Mouse (Mus musculus): ENCODE results near the gene Il17rd. TPM values are rescaled to one million over a fixed set of nuclear protein-coding genes. Genes with fewer than 3 reads are reported as not detected.

Il17rd gene
- total and polyA plus RNA-seq, 3 experiments: 0.04 TPM; not detected in 2

DNA sequence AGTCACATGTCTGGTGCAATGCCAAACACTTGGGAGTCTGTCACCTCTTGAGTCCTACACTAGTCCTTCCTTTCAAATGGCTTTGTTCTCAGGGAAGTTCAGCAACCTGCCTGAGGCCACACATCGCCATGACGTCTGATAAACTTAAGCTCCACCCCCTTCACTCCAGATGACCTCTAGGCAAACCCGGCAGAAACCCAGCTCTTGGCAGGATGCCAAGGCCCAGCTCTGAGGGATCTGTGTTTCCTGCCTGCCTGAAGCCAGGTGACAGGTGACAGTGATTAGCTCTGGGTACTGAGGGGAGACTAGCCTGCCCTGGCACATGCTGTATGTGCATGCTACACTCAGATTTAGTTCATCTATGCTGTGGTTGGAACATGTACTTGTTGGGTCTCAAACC lies 33.2 kb downstream of the Il17rd start:
- Histone ChIP-seq H3K79me2 (ENCODE audit: control insufficient read depth, insufficient read depth, low read length, poor library complexity) (no peaks in the 10 kb centered on the region), H3K4me1 (ENCODE audit: control insufficient read depth in 1 of 2, insufficient read depth in 2 of 2, low read length in 2 of 2) (no peaks in the 10 kb centered on the region), H3K27me3 (ENCODE audit: control insufficient read depth in 1 of 2, insufficient read depth in 2 of 2, low read length in 2 of 2) (peaks cover 0 to 6% of the 10 kb centered on the region in 2 experiments; a peak in 2 of 4 replicates), H3K9me3 (replicated peaks; ENCODE audit: insufficient read depth, low read length) (no peaks in the 10 kb centered on the region), H3K4me3 (ENCODE audit: control insufficient read depth in 1 of 2, insufficient read depth in 1 of 2, low read depth in 2 of 2, low read length in 2 of 2) (no peak overlapping the region), H3K9ac (ENCODE audit: control insufficient read depth, low read depth, low read length, poor library complexity, severe bottlenecking) (no peak overlapping the region), H3K27ac (ENCODE audit: control insufficient read depth, low read depth, low read length) (no peak overlapping the region), H3K36me3 (ENCODE audit: control insufficient read depth in 1 of 2, insufficient read depth in 2 of 2, low read length in 2 of 2) (no peaks in the 10 kb centered on the region)
- TF ChIP-seq SIN3A (IDR thresholded peaks at IDR 0.05; ENCODE audit: low read length): no peak
- no peak for TF ChIP-seq ETS1 (IDR thresholded peaks at IDR 0.05; ENCODE audit: low read depth, low read length)
- no peak for TF ChIP-seq GATA1 (IDR thresholded peaks at IDR 0.05; ENCODE audit: low read depth, low read length)
- no peak for TF ChIP-seq NELFE (IDR thresholded peaks at IDR 0.05; ENCODE audit: low read depth, low read length)
- no peak for TF ChIP-seq MXI1 (IDR thresholded peaks at IDR 0.05; ENCODE audit: low read depth, low read length)
- no peak for TF ChIP-seq SMC3 (IDR thresholded peaks at IDR 0.05; ENCODE audit: low read depth, low read length)
- no peak for DNase-seq (ENCODE audit: low read depth, low spot score)

DNA sequence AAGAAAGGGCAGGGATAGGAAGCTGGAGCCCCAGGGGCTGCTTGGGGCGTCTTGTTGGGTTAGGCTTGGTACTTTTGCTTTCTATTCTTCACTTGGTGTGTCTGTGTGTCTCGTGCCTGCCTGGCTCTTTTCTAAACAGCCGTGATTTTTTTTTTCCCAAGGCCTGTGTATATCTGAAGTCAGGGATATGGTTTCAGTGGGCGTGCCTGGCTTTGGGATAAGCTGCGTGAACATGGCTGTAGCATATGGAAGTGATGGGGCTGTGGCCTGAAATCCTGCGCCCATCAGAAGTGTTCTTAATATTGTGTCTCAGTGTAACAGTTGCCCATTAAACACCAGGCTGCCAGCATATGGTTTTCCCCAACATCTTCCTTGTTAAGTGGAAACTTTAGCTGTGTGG lies 36.3 kb downstream of the Il17rd start:
- no peak overlapping the region for H3K9ac ChIP-seq (ENCODE audit: control insufficient read depth, low read depth, low read length, poor library complexity, severe bottlenecking)
- no peaks in the 10 kb centered on the region for H3K9me3 ChIP-seq (replicated peaks; ENCODE audit: insufficient read depth, low read length)
- peaks cover 2 to 4% of the 10 kb centered on the region in 2 experiments; a peak in 3 of 4 replicates for H3K27me3 ChIP-seq (ENCODE audit: control insufficient read depth in 1 of 2, insufficient read depth in 2 of 2, low read length in 2 of 2)
- H3K4me1 ChIP-seq (ENCODE audit: control insufficient read depth in 1 of 2, insufficient read depth in 2 of 2, low read length in 2 of 2): no peaks in the 10 kb centered on the region
- no peak for DNase-seq (ENCODE audit: low read depth, low spot score)
- no peak overlapping the region for H3K27ac ChIP-seq (ENCODE audit: control insufficient read depth, low read depth, low read length)
- TF ChIP-seq MXI1 (IDR thresholded peaks at IDR 0.05; ENCODE audit: low read depth, low read length) (no peak), HCFC1 (IDR thresholded peaks at IDR 0.05; ENCODE audit: low read depth, low read length) (no peak), MAZ (IDR thresholded peaks at IDR 0.05; ENCODE audit: low read depth, low read length) (no peak), GATA1 (IDR thresholded peaks at IDR 0.05; ENCODE audit: low read depth, low read length) (no peak), NELFE (IDR thresholded peaks at IDR 0.05; ENCODE audit: low read depth, low read length) (no peak), RAD21 (IDR thresholded peaks at IDR 0.05; ENCODE audit: low read depth, low read length) (no peak)
- no peaks in the 10 kb centered on the region for H3K79me2 ChIP-seq (ENCODE audit: control insufficient read depth, insufficient read depth, low read length, poor library complexity)
- H3K4me3 ChIP-seq (ENCODE audit: control insufficient read depth in 1 of 2, insufficient read depth in 1 of 2, low read depth in 2 of 2, low read length in 2 of 2): no peak overlapping the region
- H3K36me3 ChIP-seq (ENCODE audit: control insufficient read depth in 1 of 2, insufficient read depth in 2 of 2, low read length in 2 of 2): no peaks in the 10 kb centered on the region

DNA sequence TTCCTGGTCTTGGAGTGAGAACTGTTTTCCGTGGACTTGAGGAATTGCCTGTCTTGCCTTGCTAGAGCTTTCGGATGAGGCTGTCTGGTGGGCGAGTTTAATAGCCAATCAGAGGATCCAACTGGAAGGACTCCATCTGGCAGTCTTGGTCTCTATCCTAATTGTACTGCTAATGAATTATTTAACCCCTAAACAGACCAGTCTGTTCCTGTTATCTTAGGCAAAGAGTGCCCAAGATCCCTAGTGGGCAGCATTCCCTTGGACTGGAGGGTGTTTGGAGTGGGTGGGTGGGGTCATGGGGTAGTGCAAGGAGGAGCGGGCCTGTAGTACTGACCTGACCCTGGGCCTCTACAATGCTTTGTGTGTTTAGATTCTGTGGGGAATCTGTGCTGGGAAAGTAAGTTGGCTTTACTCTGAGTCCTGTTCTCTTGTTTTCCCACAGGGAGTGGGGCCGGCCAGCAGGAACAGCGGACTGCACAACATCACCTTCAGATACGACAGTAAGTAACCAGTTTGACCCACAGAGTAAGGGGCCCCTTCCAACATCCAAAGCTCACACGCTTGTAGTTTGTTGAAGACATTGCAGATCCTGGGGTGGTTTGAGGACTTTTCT lies 37.3 kb downstream of the Il17rd start:
- H3K4me1 ChIP-seq (ENCODE audit: control insufficient read depth in 1 of 2, insufficient read depth in 2 of 2, low read length in 2 of 2): no peaks in the 10 kb centered on the region
- H3K36me3 ChIP-seq (ENCODE audit: control insufficient read depth in 1 of 2, insufficient read depth in 2 of 2, low read length in 2 of 2): no peaks in the 10 kb centered on the region
- H3K27me3 ChIP-seq (ENCODE audit: control insufficient read depth in 1 of 2, insufficient read depth in 2 of 2, low read length in 2 of 2): peaks cover 2 to 6% of the 10 kb centered on the region in 2 experiments; a peak in 3 of 4 replicates
- TF ChIP-seq MAFK (IDR thresholded peaks at IDR 0.05; ENCODE audit: borderline replicate concordance, low read depth, low read length) (no peak), MYB (IDR thresholded peaks at IDR 0.05; ENCODE audit: low read depth, low read length) (no peak), MAZ (IDR thresholded peaks at IDR 0.05; ENCODE audit: low read depth, low read length) (no peak), MXI1 (IDR thresholded peaks at IDR 0.05; ENCODE audit: low read depth, low read length) (no peak), CHD2 (IDR thresholded peaks at IDR 0.05; ENCODE audit: low read length) (no peak), GABPA (IDR thresholded peaks at IDR 0.05; ENCODE audit: low read depth, low read length) (no peak), TAL1 (IDR thresholded peaks at IDR 0.05; ENCODE audit: low read length) (no peak), CHD1 (IDR thresholded peaks at IDR 0.05; ENCODE audit: low read depth, low read length) (no peak), MEF2A (IDR thresholded peaks at IDR 0.05; ENCODE audit: extremely low read depth, insufficient replicate concordance, low read depth, low read length, poor library complexity, severe bottlenecking) (no peak), UBTF (IDR thresholded peaks at IDR 0.05; ENCODE audit: borderline replicate concordance, insufficient read depth, low read depth, low read length) (no peak), EP300 (IDR thresholded peaks at IDR 0.05; ENCODE audit: low read depth in 1 of 2, low read length in 2 of 2) (no peak), RCOR1 (IDR thresholded peaks at IDR 0.05; ENCODE audit: low read depth, low read length) (no peak), GATA1 (IDR thresholded peaks at IDR 0.05; ENCODE audit: low read depth, low read length) (no peak), KAT2A (conservative IDR thresholded peaks at IDR 0.05; ENCODE audit: low read depth, low read length) (no peak), ZC3H11A (IDR thresholded peaks at IDR 0.05; ENCODE audit: low read depth, low read length) (no peak)
- H3K4me3 ChIP-seq (ENCODE audit: control insufficient read depth in 1 of 2, insufficient read depth in 1 of 2, low read depth in 2 of 2, low read length in 2 of 2): no peak overlapping the region
- no peaks in the 10 kb centered on the region for H3K79me2 ChIP-seq (ENCODE audit: control insufficient read depth, insufficient read depth, low read length, poor library complexity)
- H3K9me3 ChIP-seq (replicated peaks; ENCODE audit: insufficient read depth, low read length): no peaks in the 10 kb centered on the region
- DNase-seq (ENCODE audit: low read depth, low spot score): no peak
- H3K27ac ChIP-seq (ENCODE audit: control insufficient read depth, low read depth, low read length): no peak overlapping the region
- H3K9ac ChIP-seq (ENCODE audit: control insufficient read depth, low read depth, low read length, poor library complexity, severe bottlenecking): no peak overlapping the region
